Mouse (Mus musculus) monocyte, adult 2 months (primary cell): ENCODE results near the gene Tkt.

Source experiments
- DNase-seq, 2 experiments: peaks; one replicate each; pipeline ENCODE4 v3.0.0; 2022; ENCODE audit warnings: low spot score in 2 of 2, low read depth in 1 of 2

Gene Tkt

DNA sequence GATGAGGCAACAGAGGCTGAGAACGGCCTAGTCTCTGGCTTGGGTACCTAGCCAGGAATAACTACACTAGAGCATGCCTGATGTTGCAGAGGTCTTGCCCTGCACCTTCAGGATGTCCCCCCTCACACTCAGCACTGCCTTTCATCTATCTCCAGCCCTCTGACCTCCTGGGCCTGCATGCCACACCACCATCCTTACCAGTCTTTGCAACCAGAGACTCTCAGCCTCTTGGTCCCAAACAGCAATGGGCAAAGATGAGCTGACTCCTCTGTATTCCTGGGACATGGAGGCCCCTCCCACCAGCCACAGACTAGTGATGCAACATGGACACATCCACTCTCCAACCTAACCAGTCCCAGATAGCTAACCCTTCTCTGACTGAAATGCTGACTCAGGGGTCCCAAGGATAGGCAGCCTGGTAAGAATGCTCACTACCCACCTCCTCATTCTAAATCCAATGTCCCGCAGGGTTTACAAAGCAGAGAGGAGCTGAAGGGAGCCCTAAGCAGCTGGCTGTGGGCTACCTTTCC, 70.7 kb downstream of the Tkt start:
- no peak for DNase-seq

DNA sequence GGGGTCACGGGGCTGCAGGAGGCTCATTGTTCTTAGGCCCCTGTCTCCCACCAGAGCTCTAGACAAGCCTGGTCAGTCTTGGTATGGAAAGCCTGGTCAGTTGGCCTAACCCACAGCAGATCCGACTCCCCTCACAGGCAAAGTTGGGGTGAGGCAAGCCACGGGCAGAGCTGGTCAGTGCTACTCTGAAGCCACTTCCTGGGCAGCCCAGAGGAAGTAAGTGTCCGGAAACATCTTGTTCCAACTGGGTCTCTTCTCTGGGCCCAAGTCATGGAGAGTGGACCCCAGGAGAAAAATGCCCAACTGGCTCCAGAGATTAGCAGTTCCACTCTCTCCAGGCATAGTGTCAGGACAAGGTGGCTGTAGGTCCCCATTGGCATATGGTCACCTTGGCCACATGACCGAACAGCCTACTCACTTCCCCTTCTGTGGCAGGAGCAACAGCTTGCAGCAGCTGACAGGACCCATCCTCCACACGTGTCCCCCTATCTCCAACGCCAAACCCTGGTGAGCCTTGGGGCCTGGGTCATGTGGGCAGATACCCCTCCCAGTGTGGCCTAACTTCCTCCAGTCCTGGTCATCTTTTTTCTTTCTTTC, 71.9 kb downstream of the Tkt start:
- peak; percentile 49 to 53 for DNase-seq

DNA sequence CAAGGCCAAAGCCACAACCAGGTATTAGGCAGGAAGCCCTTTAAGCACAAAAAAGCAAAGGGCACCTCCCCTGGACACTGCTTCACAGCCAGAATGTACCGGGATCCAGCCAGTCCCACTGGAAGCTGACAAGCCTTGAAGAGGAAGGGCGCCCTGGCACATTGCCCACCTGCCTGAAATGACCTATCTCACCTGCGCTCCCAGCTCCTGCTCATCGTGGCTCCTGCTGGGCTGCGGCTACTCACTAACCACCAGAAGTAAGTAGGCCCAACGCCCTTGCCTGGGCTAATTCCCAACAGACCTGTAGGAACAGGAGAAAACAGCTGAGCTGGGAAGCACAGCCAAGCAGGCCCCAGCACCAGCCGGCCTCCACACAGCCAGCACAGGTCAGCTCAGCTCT, 74.0 kb downstream of the Tkt start:
- DNase-seq, result no peak

DNA sequence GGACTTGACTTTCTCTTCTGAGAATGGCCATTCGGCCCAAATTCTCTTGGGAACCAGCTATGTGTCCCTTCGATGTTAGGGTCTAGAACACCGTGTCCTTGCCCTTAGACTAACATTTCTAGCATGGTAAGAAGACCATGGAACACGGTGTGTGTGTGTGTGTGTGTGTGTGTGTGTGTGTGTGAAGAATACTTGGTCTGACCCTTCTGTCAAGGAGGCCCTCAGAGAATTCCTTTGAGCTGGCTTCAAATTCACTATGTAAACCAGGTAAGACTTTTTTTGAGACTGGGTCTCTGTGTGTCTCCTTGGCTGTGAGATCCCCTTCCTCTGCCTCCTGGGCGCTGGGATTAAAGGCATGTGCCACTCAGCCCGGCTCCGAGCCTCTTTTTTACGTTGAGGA, 74.4 kb downstream of the Tkt start:
- no peak for DNase-seq
